Mouse (Mus musculus): ENCODE measurements around the gene Gm45021. TPM values are rescaled to one million over a fixed set of nuclear protein-coding genes. Genes with fewer than 3 reads are reported as not detected.

Gm45021 gene
- total and polyA plus RNA-seq, 2 experiments from 2014 or later = not detected

GRCm38 (mm10) chr6:48591221-48591845, 1.9 kb downstream of the Gm45021 start:
- TF ChIP-seq CTCF (IDR thresholded peaks at IDR 0.05; ENCODE audit: low read depth) = no peak
- Histone ChIP-seq H3K4me1 (ENCODE audit: insufficient read depth) (0 out of 2 replicates have a peak, but pooled peaks cover 3% of the 10 kb centered on the region), H3K4me2 (ENCODE audit: low read depth) (no peak overlapping the region), H3K9me3 (ENCODE audit: low read length) (no peaks in the 10 kb centered on the region; the same call in 1 of the 2 replicates), H3K36me3 (ENCODE audit: insufficient read depth) (peaks cover 3% of the 10 kb centered on the region), H3K9ac (no peak overlapping the region), H3K4me3 (ENCODE audit: low read depth, low read length) (no peak overlapping the region), H3K27ac (ENCODE audit: low read depth, low read length) (no peak overlapping the region), H3K27me3 (ENCODE audit: insufficient read depth, low read length) (no peaks in the 10 kb centered on the region)
- WGBS = 91% methylated on average over 3 of the region's 3 CpGs
- DNase-seq (no peak), ATAC-seq (no peak)

- Histone ChIP-seq H3K27ac (ENCODE audit: low read depth, low read length) (no peak overlapping the region), H3K36me3 (ENCODE audit: insufficient read depth) (peaks cover 8% of the 10 kb centered on the region), H3K9ac (no peak overlapping the region), H3K4me2 (ENCODE audit: low read depth) (no peak overlapping the region), H3K9me3 (ENCODE audit: low read length) (peaks cover 3% of the 10 kb centered on the region; the same call in 1 of the 2 replicates), H3K4me3 (ENCODE audit: low read depth, low read length) (no peak overlapping the region), H3K4me1 (ENCODE audit: insufficient read depth) (0 out of 2 replicates have a peak, but pooled peaks cover 3% of the 10 kb centered on the region), H3K27me3 (ENCODE audit: insufficient read depth, low read length) (no peaks in the 10 kb centered on the region)
- ATAC-seq (no peak), DNase-seq (no peak)
- 90% methylated on average over 6 of the region's 6 CpGs for WGBS
- TF ChIP-seq CTCF (IDR thresholded peaks at IDR 0.05; ENCODE audit: low read depth) = no peak
Observed at GRCm38 (mm10) chr6:48591871-48592270, 2.5 kb downstream of the Gm45021 start.

GRCm38 (mm10) chr6:48593158-48594042, 4.0 kb downstream of the Gm45021 start, which contains the start of the genes Repin1 and Gm44965:
Gene Repin1 (plus strand): TSS chr6:48593883.
Gene Gm44965 (plus strand): TSS chr6:48593941.
- H3K4me2 ChIP-seq (ENCODE audit: low read depth) = peak within 1 kb of the TSS; percentile 80
- H3K27ac ChIP-seq (ENCODE audit: low read depth, low read length) = peak within 1 kb of the TSS; percentile 95
- no peaks in the 10 kb centered on the region for H3K27me3 ChIP-seq (ENCODE audit: insufficient read depth, low read length)
- peaks cover 21% of the 10 kb centered on the region for H3K36me3 ChIP-seq (ENCODE audit: insufficient read depth)
- H3K4me3 ChIP-seq (ENCODE audit: low read depth, low read length) = peak within 1 kb of the TSS; percentile 65
- peak; percentile 49; the same call in 1 of the 2 replicates for TF ChIP-seq CTCF (IDR thresholded peaks at IDR 0.05; ENCODE audit: low read depth)
- peak within 1 kb of the TSS; percentile 90 for H3K9ac ChIP-seq
- 2% methylated on average over 45 of the region's 45 CpGs for WGBS
- 0 out of 2 replicates have a peak, but pooled peaks cover 3% of the 10 kb centered on the region for H3K4me1 ChIP-seq (ENCODE audit: insufficient read depth)
- peak; percentile 91 for DNase-seq
- peaks cover 12% of the 10 kb centered on the region; the same call in 1 of the 2 replicates for H3K9me3 ChIP-seq (ENCODE audit: low read length)
- peak; percentile 91 for ATAC-seq

GRCm38 (mm10) chr6:48594043-48594738, 4.8 kb downstream of the Gm45021 start:
- Histone ChIP-seq H3K36me3 (ENCODE audit: insufficient read depth) (peaks cover 21% of the 10 kb centered on the region), H3K9ac (peak overlapping the region; percentile 90), H3K4me2 (ENCODE audit: low read depth) (peak overlapping the region; percentile 80), H3K4me3 (ENCODE audit: low read depth, low read length) (peak overlapping the region; percentile 65), H3K27ac (ENCODE audit: low read depth, low read length) (peak overlapping the region; percentile 95), H3K27me3 (ENCODE audit: insufficient read depth, low read length) (no peaks in the 10 kb centered on the region), H3K9me3 (ENCODE audit: low read length) (peaks cover 12% of the 10 kb centered on the region; the same call in 1 of the 2 replicates), H3K4me1 (ENCODE audit: insufficient read depth) (0 out of 2 replicates have a peak, but pooled peaks cover 3% of the 10 kb centered on the region)
- ATAC-seq (peak; percentile 79), DNase-seq (peak; percentile 87)
- TF ChIP-seq CTCF (IDR thresholded peaks at IDR 0.05; ENCODE audit: low read depth) = no peak
- WGBS = 3% methylated on average over 30 of the region's 41 CpGs

GRCm38 (mm10) chr6:48595278-48595677, 5.9 kb downstream of the Gm45021 start:
- DNase-seq = no peak
- Histone ChIP-seq H3K27me3 (ENCODE audit: insufficient read depth, low read length) (no peaks in the 10 kb centered on the region), H3K4me1 (ENCODE audit: insufficient read depth) (0 out of 2 replicates have a peak, but pooled peaks cover 3% of the 10 kb centered on the region), H3K36me3 (ENCODE audit: insufficient read depth) (peaks cover 30% of the 10 kb centered on the region), H3K9ac (no peak overlapping the region), H3K4me3 (ENCODE audit: low read depth, low read length) (no peak overlapping the region), H3K4me2 (ENCODE audit: low read depth) (peak overlapping the region; percentile 80; the same call in 1 of the 2 replicates), H3K9me3 (ENCODE audit: low read length) (peaks cover 12% of the 10 kb centered on the region; the same call in 1 of the 2 replicates), H3K27ac (ENCODE audit: low read depth, low read length) (no peak overlapping the region)
- WGBS = 50% methylated on average over 1 of the region's 1 CpGs
- ATAC-seq = no peak
- TF ChIP-seq CTCF (IDR thresholded peaks at IDR 0.05; ENCODE audit: low read depth) = no peak

GRCm38 (mm10) chr6:48596545-48597232, 7.3 kb downstream of the Gm45021 start:
- DNase-seq (no peak), ATAC-seq (no peak)
- 97% methylated on average over 45 of the region's 45 CpGs for WGBS
- peaks cover 30% of the 10 kb centered on the region for H3K36me3 ChIP-seq (ENCODE audit: insufficient read depth)
- no peak for TF ChIP-seq CTCF (IDR thresholded peaks at IDR 0.05; ENCODE audit: low read depth)
- 0 out of 2 replicates have a peak, but pooled peaks cover 3% of the 10 kb centered on the region for H3K4me1 ChIP-seq (ENCODE audit: insufficient read depth)
- H3K27me3 ChIP-seq (ENCODE audit: insufficient read depth, low read length) = no peaks in the 10 kb centered on the region
- H3K9me3 ChIP-seq (ENCODE audit: low read length) = peaks cover 12% of the 10 kb centered on the region; the same call in 1 of the 2 replicates
- no peak overlapping the region for H3K4me3 ChIP-seq (ENCODE audit: low read depth, low read length)
- H3K9ac ChIP-seq = no peak overlapping the region
- no peak overlapping the region for H3K27ac ChIP-seq (ENCODE audit: low read depth, low read length)
- no peak overlapping the region for H3K4me2 ChIP-seq (ENCODE audit: low read depth)
